Mouse (Mus musculus) heart, adult 18-20 months (tissue): ENCODE measurements at regions not wholly inside any gene's neighbourhood (a gene's known extent, or its start where the extent isn't known, plus 50 kb on each side); places are given as distances from the start of the nearest gene placed in this dataset.
A peak's percentile ranks its signal among the peaks of the same experiment; 100 is the strongest.

Source experiments
- DNase-seq, 2 experiments: peaks; one replicate each; pipeline ENCODE4 v3.0.0; 2021 to 2022; ENCODE audit warnings: mixed read lengths in 1 of 2

- no peak for DNase-seq
Observed at GRCm38 (mm10) chr6:140172716-140173115, 131.5 kb upstream of the Plcz1 start.

GRCm38 (mm10) chr6:140169836-140170235, 128.6 kb upstream of the Plcz1 start:
- no peak for DNase-seq

GRCm38 (mm10) chr6:140167182-140167581, 125.9 kb upstream of the Plcz1 start:
- no peak for DNase-seq

- no peak for DNase-seq
Observed at GRCm38 (mm10) chr6:140162729-140163128, 121.5 kb upstream of the Plcz1 start.

GRCm38 (mm10) chr6:140161482-140161881, 120.2 kb upstream of the Plcz1 start:
- no peak for DNase-seq

- no peak for DNase-seq
Observed at GRCm38 (mm10) chr6:140160946-140161345, 119.7 kb upstream of the Plcz1 start.

- no peak for DNase-seq
Observed at GRCm38 (mm10) chr6:140158986-140159385, 117.7 kb upstream of the Plcz1 start.

- no peak for DNase-seq
Observed at GRCm38 (mm10) chr6:140157375-140157774, 116.1 kb upstream of the Plcz1 start.

GRCm38 (mm10) chr6:140152418-140153176, 111.3 kb upstream of the Plcz1 start:
- no peak for DNase-seq

GRCm38 (mm10) chr6:140148628-140149245, 107.5 kb upstream of the Plcz1 start:
- DNase-seq = no peak

- no peak for DNase-seq
Observed at GRCm38 (mm10) chr6:140148138-140148537, 106.9 kb upstream of the Plcz1 start.

- peak; percentile 55 to 69 for DNase-seq
Observed at GRCm38 (mm10) chr6:140147711-140148110, 106.5 kb upstream of the Plcz1 start.

- DNase-seq = no peak
Observed at GRCm38 (mm10) chr6:140133734-140134133, 92.5 kb upstream of the Plcz1 start.

GRCm38 (mm10) chr6:140126645-140127044, 85.4 kb upstream of the Plcz1 start:
- DNase-seq = no peak

- DNase-seq = no peak
Observed at GRCm38 (mm10) chr6:140114024-140114423, 72.8 kb upstream of the Plcz1 start.

- no peak for DNase-seq
Observed at GRCm38 (mm10) chr6:140112054-140112453, 70.8 kb upstream of the Plcz1 start.

- no peak for DNase-seq
Observed at GRCm38 (mm10) chr6:140108083-140108482, 66.8 kb upstream of the Plcz1 start.

GRCm38 (mm10) chr6:140107628-140108027, 66.4 kb upstream of the Plcz1 start:
- DNase-seq = no peak

- DNase-seq = no peak
Observed at GRCm38 (mm10) chr6:140106141-140106540, 64.9 kb upstream of the Plcz1 start.

GRCm38 (mm10) chr6:140102043-140102442, 60.8 kb upstream of the Plcz1 start:
- DNase-seq = no peak

GRCm38 (mm10) chr6:140095416-140095815, 54.2 kb upstream of the Plcz1 start:
- DNase-seq = peak in 1 of 2 experiments; percentile 5
